8 mouse cellular contexts compared by ENCODE assay signal in the genomic region with DNA sequence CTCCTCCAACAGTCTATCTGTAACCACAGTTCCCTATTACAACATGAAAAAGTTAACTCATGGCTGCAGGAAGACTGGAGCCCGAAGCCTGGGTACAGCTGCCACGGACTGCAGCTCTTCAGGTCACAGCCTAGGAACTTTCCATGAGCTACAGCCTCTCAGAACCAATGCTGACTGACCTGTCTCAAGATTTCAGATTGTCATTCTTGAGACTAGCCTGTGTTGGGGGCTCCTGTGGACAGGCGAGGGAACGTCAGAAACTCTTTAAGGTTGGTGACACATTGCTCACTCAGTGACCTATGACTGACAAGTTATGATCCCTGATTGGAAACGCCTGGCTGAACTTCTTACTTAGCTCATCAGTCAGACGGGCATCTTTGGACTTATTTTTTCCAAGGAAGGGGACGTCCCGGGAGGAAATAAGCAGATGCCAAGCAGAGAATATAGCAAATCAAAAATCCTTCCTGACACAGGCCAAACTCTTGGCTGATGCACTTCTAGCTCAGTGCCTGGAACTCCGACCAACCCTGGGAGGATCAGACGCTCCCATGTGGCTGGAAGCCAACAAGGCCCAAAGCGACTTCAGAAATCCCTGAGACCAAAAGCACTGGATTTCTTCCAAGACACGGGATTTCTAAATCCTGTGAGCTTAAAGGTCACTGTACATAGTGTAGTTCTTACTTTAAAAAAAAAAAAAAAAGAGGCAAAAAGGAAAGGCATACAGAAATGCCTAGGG.
DNase-seq lines count a peak whose midpoint lies in the region; ATAC-seq and TF ChIP-seq lines count a peak whose summit lies in the region.

No protein-coding gene starts in this region.

- no peak for TF ChIP-seq CTCF in thymus, adult 2 months (IDR thresholded peaks at IDR 0.05; ENCODE audit: borderline replicate concordance, control insufficient read depth, extremely low read depth, insufficient read depth, low read length, poor library complexity)

- no peak for TF ChIP-seq POLR2A in limb, embryonic 14.5 days (IDR thresholded peaks at IDR 0.05; ENCODE audit: borderline replicate concordance, extremely low read depth, insufficient read depth, insufficient read length)
- TF ChIP-seq POLR2A in thymus, adult 2 months (IDR thresholded peaks at IDR 0.05; ENCODE audit: control insufficient read depth, extremely low read depth, insufficient read depth, low read length, poor library complexity): no peak

- H3K9ac ChIP-seq in limb, embryonic 13.5 days: no peak overlapping the region
- no peak overlapping the region; the same call in 1 of the 2 replicates for H3K9ac ChIP-seq in heart, embryonic 16.5 days (ENCODE audit: low read length)
- no peak overlapping the region for H3K9ac ChIP-seq in limb, embryonic 14.5 days (ENCODE audit: low read depth, low read length, severe bottlenecking)

- H3K9me3 ChIP-seq in limb, embryonic 13.5 days: no peaks in the 10 kb centered on the region
- H3K9me3 ChIP-seq in limb, embryonic 10.5 days (replicated peaks): no peaks in the 10 kb centered on the region
- no peaks in the 10 kb centered on the region for H3K9me3 ChIP-seq in heart, embryonic 16.5 days (replicated peaks; ENCODE audit: control insufficient read depth, low read length)
- H3K9me3 ChIP-seq in limb, embryonic 14.5 days (ENCODE audit: control insufficient read depth, low read length): no peaks in the 10 kb centered on the region

- H3K4me1 ChIP-seq in limb, embryonic 13.5 days: peaks cover 24% of the 10 kb centered on the region
- peaks cover 4% of the 10 kb centered on the region for H3K4me1 ChIP-seq in limb, embryonic 10.5 days
- peaks cover 49% of the 10 kb centered on the region for H3K4me1 ChIP-seq in brown adipose tissue, adult 24 weeks (ENCODE audit: control insufficient read depth, insufficient read depth, insufficient read length, low read length)
- peaks cover 82% of the 10 kb centered on the region for H3K4me1 ChIP-seq in heart, embryonic 16.5 days (ENCODE audit: control insufficient read depth, insufficient read depth, low read length)
- 0 out of 2 replicates have a peak, but pooled peaks cover 6% of the 10 kb centered on the region for H3K4me1 ChIP-seq in limb, embryonic 14.5 days (ENCODE audit: control insufficient read depth, insufficient read depth, low read length)
- peaks cover 9% of the 10 kb centered on the region for H3K4me1 ChIP-seq in thymus, adult 2 months (replicated peaks; ENCODE audit: control insufficient read depth, insufficient read depth, low read length)

- H3K36me3 ChIP-seq in limb, embryonic 13.5 days: no peaks in the 10 kb centered on the region; the same call in 1 of the 2 replicates
- H3K36me3 ChIP-seq in limb, embryonic 10.5 days: no peaks in the 10 kb centered on the region
- no peaks in the 10 kb centered on the region for H3K36me3 ChIP-seq in heart, embryonic 16.5 days (ENCODE audit: control insufficient read depth, insufficient read depth)
- H3K36me3 ChIP-seq in limb, embryonic 14.5 days (ENCODE audit: control insufficient read depth, insufficient read depth, low read length): no peaks in the 10 kb centered on the region
- no peaks in the 10 kb centered on the region for H3K36me3 ChIP-seq in thymus, adult 2 months (ENCODE audit: control insufficient read depth, insufficient read depth, low read length)

- ATAC-seq in limb, embryonic 13.5 days (ENCODE audit: low FRiP score, low read depth): no peak
- no peak for ATAC-seq in heart, embryonic 16.5 days (replicated peaks; ENCODE audit: extremely low read depth, insufficient read depth, low FRiP score)
- ATAC-seq in limb, embryonic 14.5 days (ENCODE audit: low FRiP score, low read depth): no peak

- no peaks in the 10 kb centered on the region for H3K27me3 ChIP-seq in limb, embryonic 13.5 days
- H3K27me3 ChIP-seq in limb, embryonic 10.5 days (ENCODE audit: low read depth, poor library complexity, severe bottlenecking): no peaks in the 10 kb centered on the region
- H3K27me3 ChIP-seq in heart, embryonic 16.5 days (ENCODE audit: control insufficient read depth, insufficient read depth, low read length): no peaks in the 10 kb centered on the region
- no peaks in the 10 kb centered on the region for H3K27me3 ChIP-seq in limb, embryonic 14.5 days (ENCODE audit: control insufficient read depth, insufficient read depth, low read length)
- H3K27me3 ChIP-seq in thymus, adult 2 months (ENCODE audit: control insufficient read depth, insufficient read depth, low read length): no peaks in the 10 kb centered on the region

- no peak for DNase-seq in limb, embryonic 10.5 days (ENCODE audit: low spot score)
- peak; percentile 58 for DNase-seq in limb, embryonic 14.5 days (ENCODE audit: low spot score)
- no peak for DNase-seq in layer of hippocampus, adult 18-20 months (ENCODE audit: low spot score in 2 of 2)
- DNase-seq in layer of hippocampus, postnatal 36 days: no peak
- DNase-seq in thymus, adult 2 months: no peak

- no peak overlapping the region for H3K4me2 ChIP-seq in limb, embryonic 13.5 days (replicated peaks)
- H3K4me2 ChIP-seq in heart, embryonic 16.5 days (ENCODE audit: low read depth, low read length): peak overlapping the region; percentile 17; the same call in 1 of the 2 replicates
- H3K4me2 ChIP-seq in limb, embryonic 14.5 days (replicated peaks; ENCODE audit: low read depth, low read length, severe bottlenecking): no peak overlapping the region

- H3K27ac ChIP-seq in limb, embryonic 13.5 days: 0 out of 2 replicates have a peak overlapping the region, but pooled peaks have one; percentile 6
- H3K27ac ChIP-seq in limb, embryonic 10.5 days: no peak overlapping the region
- H3K27ac ChIP-seq in brown adipose tissue, adult 24 weeks (replicated peaks; ENCODE audit: low read depth, low read length): peak overlapping the region; percentile 89
- H3K27ac ChIP-seq in heart, embryonic 16.5 days (ENCODE audit: low read length): peak overlapping the region; percentile 88
- no peak overlapping the region for H3K27ac ChIP-seq in limb, embryonic 14.5 days (replicated peaks; ENCODE audit: low read depth, low read length)
- H3K27ac ChIP-seq in thymus, adult 2 months (ENCODE audit: control insufficient read depth, insufficient read depth, low read length): no peak overlapping the region

- 75% methylated on average over 12 of the region's 12 CpGs for WGBS in limb, embryonic 13.5 days
- WGBS in limb, embryonic 10.5 days: 86% methylated on average over 12 of the region's 12 CpGs
- 34% methylated on average over 12 of the region's 12 CpGs for WGBS in heart, embryonic 16.5 days
- 62% methylated on average over 12 of the region's 12 CpGs for WGBS in limb, embryonic 14.5 days
- 91% methylated on average over 12 of the region's 12 CpGs for WGBS in thymus, adult 2 months

- no peak overlapping the region for H3K4me3 ChIP-seq in limb, embryonic 13.5 days
- no peak overlapping the region for H3K4me3 ChIP-seq in limb, embryonic 10.5 days
- no peak overlapping the region for H3K4me3 ChIP-seq in brown adipose tissue, adult 24 weeks (ENCODE audit: insufficient read depth, low read depth, low read length)
- H3K4me3 ChIP-seq in heart, embryonic 16.5 days (ENCODE audit: low read length): no peak overlapping the region
- no peak overlapping the region for H3K4me3 ChIP-seq in limb, embryonic 14.5 days (replicated peaks; ENCODE audit: low read length)
- no peak overlapping the region for H3K4me3 ChIP-seq in thymus, adult 2 months (ENCODE audit: control insufficient read depth, insufficient read depth, low read length)

Comparison
In these comparisons a context has a peak if more than half of its experiments do, and no peak if none do; other contexts are left out.
1. H3K27ac ChIP-seq: peak in limb, embryonic 13.5 days (single experiment), brown adipose tissue, adult 24 weeks (single experiment) and heart, embryonic 16.5 days (single experiment); none in limb, embryonic 10.5 days (single experiment), limb, embryonic 14.5 days (single experiment) and thymus, adult 2 months (single experiment).